Mouse (Mus musculus) urinary bladder, postnatal 14 days (tissue): Measurements from ENCODE around the gene Fam49a.
"Not testable (repeated sequence)": the region's sequence is repeated elsewhere in the genome, so short reads cannot be mapped to it uniquely, and the experiment has no call there.

Experiments used
- DNase-seq: peaks from one replicate; pipeline ENCODE4 v3.0.0; 2021; ENCODE audit warnings: low spot score

Fam49a gene

DNA sequence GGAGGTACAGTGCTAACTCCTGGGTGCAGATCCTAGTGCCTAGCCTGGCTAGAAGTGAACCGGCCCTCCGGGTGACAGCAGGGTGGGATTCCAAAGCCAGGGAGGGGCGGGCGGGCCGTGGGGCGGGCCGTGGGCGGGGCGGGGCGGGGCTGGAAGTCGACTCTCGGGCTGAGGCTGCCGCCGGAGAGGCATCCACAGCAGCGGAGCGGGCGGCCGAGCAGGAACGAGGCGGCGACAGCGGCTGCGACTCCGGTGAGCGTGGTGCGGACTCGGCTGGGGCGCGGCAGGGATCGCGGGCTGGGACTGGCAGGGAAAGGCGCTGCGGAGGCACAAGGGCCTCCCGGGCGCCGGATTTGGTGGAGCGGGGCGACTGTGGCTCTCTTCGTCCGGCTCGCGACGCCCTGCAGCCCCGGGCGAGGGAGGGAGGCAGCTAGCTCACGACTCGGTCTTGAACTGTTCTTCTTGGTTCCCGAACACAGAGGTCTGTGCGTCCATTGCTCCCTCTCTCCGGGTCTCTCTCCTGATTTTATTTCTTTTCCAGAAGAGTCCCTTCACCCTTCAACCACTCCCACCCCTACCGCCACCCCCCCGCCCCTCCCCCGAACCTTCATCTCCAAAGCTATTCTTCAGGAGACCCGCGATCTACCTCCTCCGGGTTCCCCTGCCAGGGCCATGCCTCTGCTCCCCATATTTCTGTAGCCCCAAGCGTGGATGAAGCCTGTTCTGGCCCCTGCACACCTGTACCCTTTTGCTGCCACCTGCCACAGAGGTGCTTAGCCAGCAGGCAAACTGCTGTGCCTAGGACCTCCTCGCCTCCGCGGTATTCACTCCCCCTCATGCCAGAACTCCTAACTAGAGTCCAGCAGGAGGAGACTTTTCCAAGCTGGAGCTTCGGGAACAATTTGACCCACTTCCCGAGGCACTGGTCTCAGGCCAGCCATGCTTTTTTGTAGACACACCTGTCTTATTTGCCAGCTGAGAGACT, at the start of gene Fam49a:
Gene Fam49a, plus strand, starts transcription at position 153 of the 985 bp plus-strand sequence.
- peak; percentile 79 for DNase-seq

DNA sequence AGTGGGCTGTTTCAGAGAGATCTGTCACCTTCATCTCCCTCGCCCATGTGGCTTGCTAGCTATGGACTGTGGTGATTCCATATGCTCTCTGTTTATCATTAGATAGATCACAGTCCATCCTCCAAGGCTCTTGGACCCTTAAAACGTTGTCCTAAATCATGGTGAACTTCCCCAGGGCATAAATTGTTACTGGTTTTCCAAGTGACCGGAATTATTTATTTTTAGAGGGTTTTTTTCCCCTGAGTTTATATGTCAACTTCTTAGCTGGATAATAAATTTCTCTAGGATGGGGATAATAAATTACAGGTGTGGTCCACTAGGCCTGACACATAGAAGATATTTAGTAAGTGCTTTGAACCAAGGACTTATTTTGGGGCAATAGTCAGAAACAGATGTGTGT, 48.4 kb upstream of the Fam49a start:
- no peak for DNase-seq

DNA sequence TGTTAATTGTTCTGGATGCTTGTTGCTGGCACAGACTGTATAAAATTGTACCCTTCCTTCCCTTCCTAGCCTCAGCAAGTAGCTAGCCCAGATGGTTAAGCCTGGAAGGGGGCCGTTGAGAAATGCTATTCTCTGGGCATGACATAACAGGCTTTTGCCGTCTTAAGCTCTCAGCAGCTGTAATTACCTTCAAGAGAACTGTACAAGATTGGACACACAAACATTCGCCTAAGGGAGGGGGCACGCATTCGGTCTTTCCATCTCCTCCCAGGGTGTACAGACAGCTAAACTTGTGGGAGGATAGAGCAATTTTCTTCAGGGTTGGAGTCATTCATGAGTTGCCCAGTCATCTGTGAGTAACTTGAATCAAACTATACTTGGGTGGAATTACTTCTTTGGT, 43.0 kb upstream of the Fam49a start:
- no peak for DNase-seq

DNA sequence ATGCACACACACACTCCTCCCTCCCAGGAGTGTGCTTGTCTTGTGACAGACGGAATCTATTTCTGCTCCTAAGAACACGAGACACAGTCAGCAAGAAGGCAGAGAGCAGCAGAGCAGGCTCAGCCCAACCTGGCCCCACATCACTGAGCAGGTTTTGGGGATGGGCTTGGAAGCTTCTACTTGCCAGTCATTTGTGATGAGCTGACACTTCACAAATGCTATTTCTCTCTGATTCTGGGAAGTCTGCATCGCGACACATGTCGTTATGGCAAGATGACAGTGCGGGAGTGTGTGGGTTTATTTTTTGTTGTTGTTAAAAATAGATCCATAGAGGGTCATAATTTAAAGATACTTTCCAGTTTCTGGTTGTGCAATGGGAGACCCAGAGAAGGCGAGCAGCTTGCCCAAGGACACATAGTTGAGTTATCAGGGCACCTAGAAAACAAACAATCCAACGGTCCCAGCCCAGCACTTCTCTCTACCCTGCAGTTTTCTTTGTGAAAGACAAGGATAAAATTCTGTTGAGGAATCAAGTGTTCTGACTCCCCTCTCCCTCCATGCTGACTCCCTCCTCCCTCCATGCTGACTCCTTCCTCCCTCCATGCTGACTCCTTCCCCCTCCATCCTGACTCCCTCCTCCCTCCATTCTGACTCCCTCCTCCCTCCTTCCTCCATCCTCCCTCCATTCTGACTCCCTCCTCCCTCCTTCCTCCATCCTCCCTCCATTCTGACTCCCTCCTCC, 41.0 kb upstream of the Fam49a start:
- DNase-seq, result no peak

DNA sequence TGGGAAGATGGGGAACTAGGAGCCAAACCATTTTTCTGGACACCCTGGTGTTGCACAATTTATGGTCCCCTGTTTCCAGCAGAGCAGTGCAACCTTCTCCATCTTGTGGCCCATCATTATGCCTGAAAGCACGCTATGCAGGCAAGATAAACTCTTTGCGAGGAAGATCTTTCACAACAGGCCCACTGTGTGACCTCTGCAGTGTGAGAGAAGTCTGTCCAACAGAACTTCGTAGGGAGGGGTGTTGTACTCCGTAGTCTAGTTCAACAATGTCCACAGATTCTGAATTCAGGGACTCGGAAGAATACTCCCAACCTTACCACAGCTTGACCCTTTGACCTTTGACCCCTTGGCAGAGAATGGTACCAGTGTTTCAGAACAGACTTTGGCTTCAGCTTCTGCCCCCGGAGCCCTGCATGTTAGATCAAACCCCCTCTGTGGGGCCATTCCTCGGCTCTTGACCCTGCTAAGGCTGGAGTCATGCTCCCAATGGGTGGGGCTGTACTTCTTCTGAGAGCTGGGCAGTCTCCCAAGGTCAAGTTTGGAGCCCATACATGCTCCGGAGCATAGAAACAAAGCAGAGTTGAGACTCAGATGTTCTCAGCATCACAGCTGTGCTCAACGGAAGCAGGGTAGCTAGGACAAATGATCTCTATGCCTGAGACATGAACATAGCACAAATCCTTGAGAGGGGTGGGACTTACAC, 39.2 kb upstream of the Fam49a start:
- DNase-seq, result peak; percentile 5

DNA sequence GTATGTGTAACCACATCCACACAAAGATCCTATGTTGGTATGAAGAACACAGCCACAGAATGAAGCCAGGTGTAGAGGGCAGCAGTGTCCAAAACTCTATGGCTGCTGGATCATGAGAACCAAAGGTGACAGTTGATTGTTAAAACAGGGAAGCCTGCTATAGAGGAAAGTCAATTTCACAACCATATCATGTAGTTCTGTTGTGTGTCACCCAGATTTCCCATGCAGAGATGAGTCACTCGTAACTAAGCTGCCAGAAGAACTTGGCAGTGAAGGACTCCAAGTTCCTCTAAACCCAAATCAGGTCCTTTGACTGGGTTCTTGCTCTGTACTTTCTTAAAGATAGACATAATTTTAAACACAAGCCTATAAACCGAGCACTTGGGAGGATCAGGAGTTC, 38.6 kb upstream of the Fam49a start:
- DNase-seq, result peak; percentile 21

DNA sequence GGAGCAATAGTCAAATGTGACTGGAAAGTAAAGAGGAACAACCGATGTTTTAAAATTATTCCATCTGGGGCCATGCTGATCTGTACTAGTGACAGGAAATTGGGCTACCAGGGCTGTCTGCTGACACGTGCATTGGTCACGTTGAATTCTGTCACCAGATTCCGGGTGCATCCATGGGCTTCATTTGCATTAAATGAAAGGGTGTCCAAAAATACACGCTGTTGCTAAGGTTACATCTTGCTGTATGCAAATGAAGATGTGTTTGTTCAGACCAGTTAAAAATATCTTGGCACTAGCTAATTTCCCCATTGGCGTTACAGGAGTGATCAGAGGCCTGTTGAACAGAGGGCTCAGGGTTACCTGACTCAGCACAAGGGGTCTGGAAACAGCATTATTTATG, 36.2 kb upstream of the Fam49a start:
- DNase-seq, result no peak

DNA sequence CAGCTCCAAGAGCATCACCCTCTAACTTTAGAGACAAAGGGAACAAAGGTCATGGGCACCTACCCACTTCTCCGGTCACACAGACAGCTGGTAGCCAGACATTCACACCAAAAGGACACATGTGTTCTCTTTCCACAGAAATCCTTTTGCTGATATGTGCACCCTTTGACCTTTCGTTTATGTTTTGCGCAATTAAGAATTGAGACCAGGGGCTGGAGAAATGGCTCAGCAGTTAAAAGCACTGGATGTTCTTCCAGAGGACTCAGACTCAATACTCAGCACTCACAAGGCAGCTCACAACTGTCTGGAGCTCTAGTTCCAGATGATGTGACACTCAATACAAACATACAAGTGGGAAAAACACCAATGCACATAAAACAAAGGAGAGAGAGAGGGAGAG, 34.3 kb upstream of the Fam49a start:
- no peak for DNase-seq

DNA sequence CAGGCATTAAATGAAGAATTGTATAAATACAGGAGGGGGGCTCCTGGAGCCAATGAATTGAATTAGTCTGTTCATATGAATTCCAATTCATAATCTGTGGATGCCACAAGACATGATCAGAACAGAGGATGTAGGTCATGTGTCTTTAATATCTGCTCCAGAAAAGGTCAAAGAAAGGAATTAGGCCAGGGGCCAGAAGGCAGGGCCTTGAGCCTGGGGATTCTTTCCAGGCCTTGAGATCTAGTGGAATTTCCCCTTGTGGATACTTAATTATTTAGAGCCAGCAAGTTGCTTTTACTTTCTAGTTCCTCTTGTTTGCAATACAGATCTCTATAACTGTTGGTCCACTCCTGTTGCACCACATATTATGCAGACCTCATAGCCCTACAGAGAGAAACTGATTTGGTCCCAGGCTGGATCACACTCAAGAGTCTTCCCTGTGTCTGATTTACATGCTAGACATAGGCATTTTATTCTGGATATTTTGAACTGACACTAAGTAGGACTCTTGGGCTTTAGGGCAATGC, 31.8 kb upstream of the Fam49a start:
- no peak for DNase-seq

DNA sequence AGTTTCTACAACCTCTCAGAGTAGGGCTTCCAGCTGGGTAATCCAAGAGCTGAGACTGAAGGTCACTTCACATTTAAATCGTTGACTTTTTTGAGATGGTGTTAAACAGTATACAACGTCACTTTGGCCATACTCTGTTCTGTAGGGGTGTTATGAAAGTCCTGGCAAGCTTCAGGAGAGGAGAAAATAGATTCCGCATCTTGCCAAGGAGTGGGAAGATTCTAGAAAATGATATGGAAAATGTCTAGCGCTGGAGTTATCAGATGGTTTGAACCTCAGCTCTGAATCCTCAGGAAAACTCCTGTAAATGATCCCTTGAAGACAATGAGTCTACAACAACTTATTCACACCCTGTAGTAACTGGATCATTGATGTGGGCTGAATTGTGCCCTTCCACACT, 29.8 kb upstream of the Fam49a start:
- DNase-seq, result no peak

DNA sequence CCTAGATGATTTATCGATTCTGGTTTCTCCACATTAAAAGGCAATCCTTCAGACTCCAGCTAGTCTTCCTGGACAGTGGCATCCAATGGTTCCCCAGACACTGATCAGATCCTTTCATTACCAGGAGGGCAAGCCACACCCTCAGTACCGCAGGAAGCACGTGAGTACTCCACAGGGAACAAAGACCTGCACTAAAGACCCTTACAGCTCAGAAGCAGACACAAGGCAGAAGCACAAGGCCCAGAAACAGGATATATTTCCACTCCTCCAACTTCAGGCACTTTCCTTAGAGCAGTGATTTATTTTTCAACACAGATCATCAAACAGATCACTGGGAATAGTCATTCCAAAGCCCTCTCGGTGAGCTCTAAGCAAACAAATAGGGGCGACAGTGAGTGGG, 25.0 kb upstream of the Fam49a start:
- no peak for DNase-seq

DNA sequence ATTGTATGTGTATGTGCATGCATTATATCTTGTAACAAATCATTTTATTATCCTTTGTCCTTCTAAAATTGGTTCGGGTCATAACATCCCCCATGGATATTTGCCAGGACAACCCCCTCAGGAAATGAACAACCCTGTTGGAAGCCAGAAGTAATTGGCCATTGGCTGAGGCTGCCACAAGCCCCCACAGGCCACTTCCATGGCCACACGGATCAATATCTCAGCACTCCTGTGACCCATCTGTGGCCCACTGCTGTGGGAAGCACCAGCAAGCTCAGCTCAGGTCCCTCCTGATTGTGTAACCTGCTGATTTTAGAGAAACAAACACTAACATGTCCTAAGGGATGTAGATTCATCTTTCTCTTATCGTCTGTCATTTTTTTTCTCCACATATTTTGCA, 22.4 kb upstream of the Fam49a start:
- DNase-seq, result no peak

DNA sequence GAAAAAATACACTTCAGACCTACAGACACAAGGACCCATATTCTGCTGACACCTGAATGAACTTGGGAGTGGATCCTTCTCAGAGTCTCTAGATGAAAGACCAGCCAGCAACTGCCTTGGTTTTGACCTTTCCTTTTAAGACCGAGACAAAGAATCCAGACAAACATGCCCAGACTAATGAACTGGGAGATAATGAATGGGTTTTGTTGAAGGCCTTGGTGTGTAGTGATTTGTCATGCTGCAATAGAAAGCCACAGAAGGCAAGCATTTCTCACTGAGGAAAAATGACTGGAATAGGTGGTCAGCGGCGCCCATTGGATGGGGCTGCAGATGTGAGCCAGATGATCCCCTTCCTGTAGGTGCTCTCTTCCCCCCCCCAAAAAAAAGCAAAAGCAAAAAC, 18.8 kb upstream of the Fam49a start:
- no peak for DNase-seq

DNA sequence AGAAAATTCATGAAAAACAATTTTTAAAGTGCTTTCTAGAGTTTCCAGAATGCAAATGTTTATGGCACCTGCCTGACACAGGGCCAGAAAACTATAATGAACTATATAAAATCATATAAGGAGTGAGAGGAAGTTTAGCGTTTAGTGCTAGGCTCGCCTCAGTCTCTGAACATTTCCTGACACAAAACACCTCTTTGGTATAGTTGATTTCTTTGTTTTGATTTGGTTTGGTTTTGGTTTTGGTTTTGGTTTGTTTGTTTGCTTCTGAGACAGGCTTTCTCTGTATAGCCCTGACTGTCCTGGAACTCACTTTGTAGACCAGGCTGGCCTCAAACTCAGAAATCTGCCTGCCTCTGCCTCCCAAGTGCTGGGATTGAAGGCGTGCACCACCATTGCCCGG, 14.9 kb upstream of the Fam49a start:
- not testable (repeated sequence) for DNase-seq

DNA sequence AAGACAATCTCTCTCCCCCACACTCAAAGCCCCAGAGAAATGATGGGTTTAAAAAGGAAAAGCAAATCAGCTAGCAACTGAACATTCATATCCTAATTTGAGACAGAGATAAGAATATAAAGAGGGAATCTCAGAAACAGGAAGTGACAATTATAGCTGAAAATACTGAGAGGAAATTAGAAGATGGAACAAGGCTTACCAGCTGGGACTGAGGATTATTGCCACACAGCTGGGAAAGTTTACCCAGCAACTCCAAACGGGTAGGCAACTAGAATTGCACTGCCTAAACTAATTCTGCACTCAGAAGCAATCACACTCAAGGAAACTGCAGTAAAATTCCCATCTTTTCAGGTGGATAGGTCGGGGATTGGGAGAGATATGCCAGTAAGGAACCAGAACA, 12.4 kb upstream of the Fam49a start:
- no peak for DNase-seq

DNA sequence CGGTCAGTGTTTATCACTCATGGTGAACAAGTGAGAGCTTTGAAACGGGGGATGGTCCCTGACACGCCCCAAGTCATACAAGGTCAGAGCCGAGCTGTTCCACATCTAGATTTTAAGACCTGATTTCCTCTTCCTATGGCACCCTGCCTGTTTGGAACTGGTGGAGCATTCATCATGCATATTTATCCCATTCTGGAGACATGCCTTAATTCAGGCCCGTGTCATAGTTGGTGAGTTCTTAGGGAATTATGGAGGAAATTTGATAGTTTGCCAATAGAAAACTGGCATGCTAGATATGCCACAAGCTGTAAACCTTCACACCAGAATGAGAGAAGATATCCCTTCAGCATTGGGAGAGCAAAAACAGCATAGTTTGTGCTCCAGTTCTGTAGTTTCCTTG, 8.4 kb upstream of the Fam49a start:
- DNase-seq, result no peak

DNA sequence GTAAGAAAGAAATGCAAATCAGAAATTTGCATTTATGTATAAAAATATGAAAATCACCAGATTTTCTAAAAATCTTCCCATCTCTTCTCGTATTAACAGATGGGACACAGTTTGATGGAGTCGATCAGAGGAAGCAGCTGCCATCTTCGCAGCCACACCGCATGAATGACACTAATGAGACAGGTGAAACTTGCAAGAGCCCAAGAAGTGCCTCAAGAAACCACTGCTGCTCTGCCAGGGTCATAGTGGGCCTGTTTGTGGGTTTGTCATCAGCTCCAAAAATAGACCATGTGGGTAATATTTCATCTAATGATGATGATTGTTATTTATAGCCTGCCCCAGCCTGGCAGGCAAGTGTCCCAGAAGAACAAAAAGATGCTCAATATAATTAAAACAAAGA, 7.8 kb upstream of the Fam49a start:
- DNase-seq, result no peak

DNA sequence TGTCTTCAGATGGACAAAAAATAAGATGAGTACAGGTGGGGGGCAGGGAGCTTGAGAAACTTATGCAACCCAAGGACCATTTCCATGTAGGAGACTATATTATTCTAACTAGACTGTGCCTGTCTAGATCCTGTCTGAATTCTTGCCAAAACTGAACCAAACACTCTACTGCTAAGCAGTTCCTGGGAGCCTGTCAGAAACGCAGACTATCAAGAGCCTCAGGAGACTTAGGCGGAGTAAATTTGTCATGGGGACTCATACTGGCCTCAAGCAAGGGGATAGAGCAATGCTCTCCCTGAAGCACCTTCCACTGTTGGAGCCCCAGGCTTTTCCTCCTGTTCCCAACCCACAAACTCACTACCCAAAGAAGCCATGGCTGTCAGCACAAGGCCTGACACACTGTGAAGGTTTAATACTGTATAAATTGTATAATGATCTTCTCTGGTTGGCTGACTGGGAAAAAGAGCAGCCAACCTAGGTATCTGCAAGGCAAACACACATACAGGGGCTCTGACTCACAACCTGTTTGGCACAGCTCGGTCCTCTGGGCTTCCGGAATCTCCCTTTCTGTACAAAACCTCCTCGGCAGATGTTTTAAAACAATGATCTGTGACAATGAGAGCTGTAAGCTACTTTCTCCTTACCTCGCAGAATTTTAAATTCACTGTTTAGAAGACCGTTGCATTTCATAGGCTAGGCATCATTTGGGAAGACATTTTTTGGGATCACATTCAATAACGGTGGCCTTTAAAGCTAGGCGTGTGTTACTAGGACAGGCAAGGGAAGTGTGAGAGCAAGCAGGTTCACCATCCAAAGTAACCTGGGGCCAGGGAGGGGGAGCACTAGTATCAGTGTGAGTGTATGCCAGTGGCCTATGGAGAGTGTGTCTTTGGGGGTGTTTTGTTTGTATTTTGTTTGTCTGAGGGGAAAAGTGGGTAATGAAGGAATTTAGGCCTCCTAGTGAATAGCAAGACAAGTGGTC, 669 bp upstream of the Fam49a start:
- DNase-seq, result no peak

DNA sequence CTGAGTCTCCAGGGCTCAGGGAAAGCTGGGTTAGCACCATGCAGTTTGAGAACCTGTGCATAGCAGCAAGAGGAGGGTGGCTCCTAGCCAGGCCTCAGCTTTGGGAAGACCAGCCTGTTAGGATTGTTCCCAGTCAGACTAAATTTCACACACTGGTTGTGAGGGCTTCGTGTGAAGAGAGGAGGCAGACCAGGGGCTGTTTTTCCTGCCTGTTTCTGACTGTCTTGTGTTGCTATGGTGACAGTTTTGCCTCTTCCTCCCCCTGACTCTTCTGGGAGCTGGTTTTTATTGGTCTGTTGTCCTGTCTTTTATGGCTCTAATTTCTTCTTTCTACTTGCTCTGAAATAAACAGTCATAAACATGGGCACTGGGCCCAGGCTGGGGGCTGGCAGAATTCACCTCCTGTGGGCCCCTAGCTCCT, 1.4 kb downstream of the Fam49a start:
- DNase-seq, result no peak

DNA sequence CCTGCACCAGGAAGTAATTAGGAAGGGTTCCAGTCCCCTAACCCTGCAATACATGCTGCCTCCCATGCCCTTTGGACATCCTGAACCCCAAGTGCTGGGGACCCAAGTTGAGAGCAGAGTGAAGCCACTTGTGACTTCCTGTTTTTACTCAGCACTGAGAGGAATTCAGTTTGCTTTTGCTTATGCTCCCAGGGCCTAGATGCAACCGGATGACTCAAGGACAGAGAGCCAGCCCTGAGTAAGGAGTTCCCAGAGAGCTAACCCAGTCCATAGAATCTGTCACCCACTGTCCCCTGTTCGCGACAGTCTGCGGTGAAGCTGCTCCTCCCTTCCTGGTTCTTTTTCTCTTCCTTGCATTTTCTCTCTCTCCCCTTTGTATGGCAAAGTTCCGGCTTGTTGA, 2.2 kb downstream of the Fam49a start:
- no peak for DNase-seq

DNA sequence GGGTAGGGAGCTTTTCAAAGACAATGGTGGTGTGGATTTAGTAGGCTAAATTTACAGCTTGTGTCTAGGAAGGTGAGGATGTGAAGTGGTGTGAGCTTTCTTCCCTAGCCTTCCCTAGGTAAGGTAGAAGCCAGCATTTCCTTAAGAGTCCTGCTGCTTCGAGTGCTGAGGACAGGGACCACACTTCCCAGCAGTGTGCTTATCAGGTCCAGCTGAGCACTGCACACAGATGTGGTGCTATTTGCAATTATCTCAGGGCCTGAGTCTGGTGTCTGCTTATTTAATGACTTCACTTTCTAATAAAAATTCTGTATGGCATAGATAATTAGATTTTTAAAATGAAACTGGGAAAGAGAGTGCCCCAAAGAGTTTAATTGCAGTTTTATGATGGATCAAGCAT, 4.6 kb downstream of the Fam49a start:
- no peak for DNase-seq
